ENCODE assay signal across 10 mouse cellular contexts in genomic region chr13:109985892-109986291, GRCm38 (mm10).
A peak's percentile ranks its signal among the peaks of the same experiment; 100 is the strongest.
DNase-seq lines count a peak whose midpoint lies in the region; ATAC-seq and TF ChIP-seq lines count a peak whose summit lies in the region.
"Had no signal": no experiment of that assay in that cellular context is flagged by ENCODE, and none has a peak within 500 bp of the region (broad histone marks: within the 10 kb centered on the region; RNA-seq: fewer than 3 reads in every experiment).

No protein-coding gene starts in this region.

- WGBS in forebrain, postnatal 0 days = 69% methylated on average over 5 of the region's 5 CpGs
- WGBS in forebrain, embryonic 14.5 days = 70% methylated on average over 5 of the region's 5 CpGs

- H3K36me3 ChIP-seq in forebrain, postnatal 0 days (ENCODE audit: insufficient read depth) = no peaks in the 10 kb centered on the region
- no peaks in the 10 kb centered on the region for H3K36me3 ChIP-seq in forebrain, embryonic 14.5 days (ENCODE audit: control insufficient read depth, insufficient read depth, low read length)
- H3K36me3 ChIP-seq: embryonic facial prominence, embryonic 13.5 days; liver, embryonic 13.5 days had no signal

- H3K4me3 ChIP-seq in forebrain, postnatal 0 days (ENCODE audit: low read depth, low read length) = no peak overlapping the region
- no peak overlapping the region for H3K4me3 ChIP-seq in forebrain, embryonic 14.5 days (ENCODE audit: low read depth, low read length)
- H3K4me3 ChIP-seq: embryonic facial prominence, embryonic 13.5 days; liver, embryonic 13.5 days had no signal

- ATAC-seq in forebrain, postnatal 0 days = peak; percentile 23; the same call in 1 of the 2 replicates
- no peak for ATAC-seq in forebrain, embryonic 14.5 days

- no peaks in the 10 kb centered on the region for H3K9me3 ChIP-seq in forebrain, postnatal 0 days (ENCODE audit: low read length)
- no peaks in the 10 kb centered on the region for H3K9me3 ChIP-seq in forebrain, embryonic 14.5 days (replicated peaks; ENCODE audit: control insufficient read depth, low read length)
- H3K9me3 ChIP-seq: embryonic facial prominence, embryonic 13.5 days; liver, embryonic 13.5 days had no signal

- H3K4me1 ChIP-seq in forebrain, postnatal 0 days (ENCODE audit: insufficient read depth) = peaks cover 9% of the 10 kb centered on the region; the same call in 1 of the 2 replicates
- peaks cover 2% of the 10 kb centered on the region; the same call in 1 of the 2 replicates for H3K4me1 ChIP-seq in forebrain, embryonic 14.5 days (ENCODE audit: control insufficient read depth, insufficient read depth, low read length)
- H3K4me1 ChIP-seq: liver, embryonic 13.5 days had no signal

- H3K27ac ChIP-seq in forebrain, postnatal 0 days (ENCODE audit: low read depth, low read length) = no peak overlapping the region
- no peak overlapping the region for H3K27ac ChIP-seq in forebrain, embryonic 14.5 days (ENCODE audit: low read depth, low read length)
- H3K27ac ChIP-seq: embryonic facial prominence, embryonic 13.5 days; liver, embryonic 13.5 days had no signal

- no peak overlapping the region for H3K9ac ChIP-seq in forebrain, postnatal 0 days
- H3K9ac ChIP-seq in forebrain, embryonic 14.5 days (ENCODE audit: low read length) = no peak overlapping the region
- H3K9ac ChIP-seq: embryonic facial prominence, embryonic 13.5 days; liver, embryonic 13.5 days had no signal

- no peak overlapping the region for H3K4me2 ChIP-seq in forebrain, postnatal 0 days (ENCODE audit: low read depth)
- H3K4me2 ChIP-seq in forebrain, embryonic 14.5 days (ENCODE audit: low read length) = no peak overlapping the region
- H3K4me2 ChIP-seq: embryonic facial prominence, embryonic 13.5 days; liver, embryonic 13.5 days had no signal

- no peak for DNase-seq in forebrain, postnatal 0 days
- DNase-seq in forebrain, embryonic 14.5 days (ENCODE audit: low spot score) = no peak
- peak; percentile 9 for DNase-seq in ZHBTc4 (ENCODE audit: low read depth, low spot score)
- peak; percentile 47 for DNase-seq in gastrocnemius, postnatal 10 days
- DNase-seq in kidney, postnatal 25 days = peak; percentile 71 to 84
- DNase-seq in thymus, postnatal 25 days = no peak
- DNase-seq in T-cell, adult 2 months (ENCODE audit: low spot score) = no peak
- no peak for DNase-seq in right cerebral cortex, adult 2 months (ENCODE audit: low spot score in 2 of 2)
- DNase-seq: liver, embryonic 13.5 days had no signal

- no peak for TF ChIP-seq CTCF in forebrain, postnatal 0 days (IDR thresholded peaks at IDR 0.05; ENCODE audit: low read depth)

- H3K27me3 ChIP-seq in forebrain, postnatal 0 days (ENCODE audit: insufficient read depth, low read length) = no peaks in the 10 kb centered on the region
- no peaks in the 10 kb centered on the region for H3K27me3 ChIP-seq in forebrain, embryonic 14.5 days (replicated peaks; ENCODE audit: control insufficient read depth, insufficient read depth, low read length)
- H3K27me3 ChIP-seq: embryonic facial prominence, embryonic 13.5 days; liver, embryonic 13.5 days had no signal

Comparison
In these comparisons a context has a peak if more than half of its experiments do, and no peak if none do; other contexts are left out.
1. DNase-seq: peak in ZHBTc4 (single experiment), gastrocnemius, postnatal 10 days (single experiment) and kidney, postnatal 25 days (2 of 2); none in forebrain, postnatal 0 days (single experiment), forebrain, embryonic 14.5 days (single experiment), thymus, postnatal 25 days (single experiment), T-cell, adult 2 months (single experiment) and right cerebral cortex, adult 2 months (0 of 2).